Mouse (Mus musculus) cortical plate, adult 2 months (tissue): ENCODE results near the gene Dock2. TPM values are rescaled to one million over a fixed set of nuclear protein-coding genes. Genes with fewer than 3 reads are reported as not detected.
A peak's percentile ranks its signal among the peaks of the same experiment; 100 is the strongest.

ENCODE experiments used
- H3K27ac ChIP-seq: fragments of 200-500 bp; 2 replicates; pipeline ENCODE4 v1.5.1; 2012; ENCODE audit warnings: low read length, control low read depth, inconsistent platforms; ENCODE audit not compliant: insufficient read depth
- H3K4me1 ChIP-seq: fragments of 200-500 bp; 2 replicates; pipeline ENCODE4 v1.6.1; 2011; ENCODE audit warnings: low read length; ENCODE audit not compliant: control insufficient read depth, insufficient read depth
- H3K4me3 ChIP-seq: fragments of 200-500 bp; 2 replicates; pipeline ENCODE4 v1.5.1; 2011; ENCODE audit warnings: mild to moderate bottlenecking, low read length, control low read depth; ENCODE audit not compliant: insufficient read depth
- CTCF ChIP-seq: fragments of 200-500 bp; IDR thresholded peaks from 2 replicates; pipeline ENCODE4 v1.5.1; 2011; ENCODE audit warnings: mild to moderate bottlenecking, control low read depth, low read length; ENCODE audit not compliant: insufficient read depth; ENCODE audit errors: extremely low read depth
- POLR2A ChIP-seq: fragments of 200-500 bp; IDR thresholded peaks from 2 replicates; pipeline ENCODE4 v1.6.1; 2011; ENCODE audit warnings: mild to moderate bottlenecking, low read length, control low read depth; ENCODE audit not compliant: insufficient read depth; ENCODE audit errors: extremely low read depth
- polyA plus RNA-seq: library from polyadenylated mRNA; depleted of rRNA; stranded (reverse); fragments of >200 nt; gene quantifications from 2 replicates; pipeline ENCODE4 v1.2.3, GENCODE M21; 2012

Gene Dock2
- polyA plus RNA-seq, 1 experiment = 1.7 TPM

GRCm38 (mm10) chr11:34784864-34785263 is 1.2 kb upstream of the Dock2 start:
- H3K4me1 ChIP-seq = no peaks in the 10 kb centered on the region
- no peak for TF ChIP-seq POLR2A
- no peak for TF ChIP-seq CTCF
- no peak overlapping the region for H3K4me3 ChIP-seq
- H3K27ac ChIP-seq = no peak overlapping the region

- no peak overlapping the region for H3K27ac ChIP-seq
- TF ChIP-seq CTCF (no peak), POLR2A (no peak)
- 0 out of 2 replicates have a peak overlapping the region, but pooled peaks have one; percentile 9 for H3K4me3 ChIP-seq
- H3K4me1 ChIP-seq = no peaks in the 10 kb centered on the region
These were observed 919 bp downstream of the Dock2 start for GRCm38 (mm10) chr11:34782516-34783430.

- H3K4me1 ChIP-seq = no peaks in the 10 kb centered on the region
These were observed 2.9 kb downstream of the Dock2 start for GRCm38 (mm10) chr11:34780786-34781185.

GRCm38 (mm10) chr11:34779966-34780365 is 3.7 kb downstream of the Dock2 start:
- TF ChIP-seq POLR2A = no peak
- TF ChIP-seq CTCF = no peak
- no peak overlapping the region for H3K27ac ChIP-seq
- H3K4me3 ChIP-seq = no peak overlapping the region
- no peaks in the 10 kb centered on the region for H3K4me1 ChIP-seq

More at GRCm38 (mm10) chr11:34780786-34781185, 2.9 kb downstream of the Dock2 start:
- no peak for TF ChIP-seq CTCF
- no peak for TF ChIP-seq POLR2A
- Histone ChIP-seq H3K4me3 (no peak overlapping the region), H3K27ac (no peak overlapping the region)

GRCm38 (mm10) chr11:34778351-34778750 is 5.3 kb downstream of the Dock2 start:
- TF ChIP-seq CTCF (no peak), POLR2A (no peak)
- H3K4me1 ChIP-seq = no peaks in the 10 kb centered on the region
- no peak overlapping the region for H3K4me3 ChIP-seq
- no peak overlapping the region for H3K27ac ChIP-seq

- H3K4me1 ChIP-seq = no peaks in the 10 kb centered on the region
- no peak overlapping the region for H3K27ac ChIP-seq
- TF ChIP-seq POLR2A (no peak), CTCF (no peak)
- no peak overlapping the region for H3K4me3 ChIP-seq
These were observed 6.2 kb downstream of the Dock2 start for GRCm38 (mm10) chr11:34777529-34777928.

GRCm38 (mm10) chr11:34776054-34776453 is 7.6 kb downstream of the Dock2 start:
- TF ChIP-seq CTCF = no peak
- no peak for TF ChIP-seq POLR2A
- no peak overlapping the region for H3K4me3 ChIP-seq
- no peaks in the 10 kb centered on the region for H3K4me1 ChIP-seq
- H3K27ac ChIP-seq = no peak overlapping the region

GRCm38 (mm10) chr11:34774636-34775035 is 9.1 kb downstream of the Dock2 start:
- no peak overlapping the region for H3K4me3 ChIP-seq
- TF ChIP-seq POLR2A (no peak), CTCF (no peak)
- no peaks in the 10 kb centered on the region for H3K4me1 ChIP-seq

GRCm38 (mm10) chr11:34773304-34773895 is 10.3 kb downstream of the Dock2 start:
- Histone ChIP-seq H3K27ac (no peak overlapping the region), H3K4me1 (no peaks in the 10 kb centered on the region), H3K4me3 (no peak overlapping the region)
- TF ChIP-seq CTCF (no peak), POLR2A (no peak)

More at GRCm38 (mm10) chr11:34774636-34775035, 9.1 kb downstream of the Dock2 start:
- H3K27ac ChIP-seq = no peak overlapping the region
